Mouse (Mus musculus) liver, embryonic 11.5 days (tissue): ENCODE results near the gene Arl6. TPM values are rescaled to one million over a fixed set of nuclear protein-coding genes. Genes with fewer than 3 reads are reported as not detected.

Experiments used
- ATAC-seq: fragments of 200-750 bp; cut with Nextera tagmentation; replicated peaks from 2 replicates; pipeline ENCODE4 v1.8.0; 2017; ENCODE audit warnings: moderate number of reproducible peaks, mild to moderate bottlenecking, moderate TSS enrichment, moderate library complexity; ENCODE audit not compliant: low FRiP score
- DNase-seq: peaks from one replicate; pipeline ENCODE4 v3.0.0-alpha.2; 2017; ENCODE audit warnings: low spot score
- H3K27ac ChIP-seq: fragments of 300-500 bp; sonication (generic); 2 replicates; pipeline ENCODE4 v1.5.1; 2014; ENCODE audit warnings: mild to moderate bottlenecking, low read depth, low read length, control low read depth
- H3K27me3 ChIP-seq: fragments of 300-500 bp; sonication (generic); replicated peaks from 2 replicates; pipeline ENCODE4 v1.6.1; 2014; ENCODE audit warnings: low read length, mixed read lengths; ENCODE audit not compliant: control insufficient read depth, insufficient read depth
- H3K36me3 ChIP-seq: fragments of 300-500 bp; sonication (generic); 2 replicates; pipeline ENCODE4 v1.6.1; 2014; ENCODE audit warnings: mild to moderate bottlenecking, low read length, moderate library complexity, mixed read lengths; ENCODE audit not compliant: control insufficient read depth, insufficient read depth
- H3K4me1 ChIP-seq: fragments of 300-500 bp; sonication (generic); replicated peaks from 2 replicates; pipeline ENCODE4 v1.6.1; 2014; ENCODE audit warnings: low read length, mixed read lengths; ENCODE audit not compliant: control insufficient read depth, insufficient read depth
- H3K4me2 ChIP-seq: fragments of 300-500 bp; sonication (generic); 2 replicates; pipeline ENCODE4 v1.6.1; 2014; ENCODE audit warnings: mild to moderate bottlenecking, control low read depth, moderate library complexity
- H3K4me3 ChIP-seq: fragments of 300-500 bp; sonication (generic); 2 replicates; pipeline ENCODE4 v1.5.1; 2014; ENCODE audit warnings: low read depth, low read length, control low read depth
- H3K9ac ChIP-seq: fragments of 300-500 bp; sonication (generic); 2 replicates; pipeline ENCODE4 v1.6.1; 2014; ENCODE audit warnings: low read depth, low read length, control low read depth
- H3K9me3 ChIP-seq: fragments of 300-500 bp; sonication (generic); 2 replicates; pipeline ENCODE4 v1.6.1; 2016; ENCODE audit warnings: low read length, inconsistent platforms, mixed read lengths; ENCODE audit not compliant: control insufficient read depth
- WGBS: fragments of 180-500 bp; shearing (Covaris S2); extraction: QIAGEN DNeasy Blood & Tissue Kit; methylation state at CpG from one replicate; pipeline ENCODE4 v1.1.7; 2014; 5-methylcytosine and 5-hydroxymethylcytosine counted together
- polyA plus RNA-seq: library from polyadenylated mRNA; unstranded; fragments of >200 nt; fragmentation: Nextera tagmentation; extraction: Ambion mirVana; gene quantifications from 2 replicates; pipeline ENCODE4 v1.2.1, GENCODE M21; 2014

Gene Arl6
- polyA plus RNA-seq, 1 experiment from 2014 or later, result 12.8 TPM

GRCm38 (mm10) chr16:59594714-59595113 is 44.5 kb downstream of the Arl6 start:
- ATAC-seq (no peak), DNase-seq (no peak)
- H3K9ac ChIP-seq, result no peak overlapping the region
- H3K9me3 ChIP-seq, result no peaks in the 10 kb centered on the region
- WGBS, result 87% methylated on average over 3 of the region's 3 CpGs
- H3K4me1 ChIP-seq, result no peaks in the 10 kb centered on the region
- H3K4me3 ChIP-seq, result no peak overlapping the region
- H3K36me3 ChIP-seq, result no peaks in the 10 kb centered on the region
- H3K27ac ChIP-seq, result no peak overlapping the region
- no peaks in the 10 kb centered on the region for H3K27me3 ChIP-seq
- no peak overlapping the region for H3K4me2 ChIP-seq

DNA sequence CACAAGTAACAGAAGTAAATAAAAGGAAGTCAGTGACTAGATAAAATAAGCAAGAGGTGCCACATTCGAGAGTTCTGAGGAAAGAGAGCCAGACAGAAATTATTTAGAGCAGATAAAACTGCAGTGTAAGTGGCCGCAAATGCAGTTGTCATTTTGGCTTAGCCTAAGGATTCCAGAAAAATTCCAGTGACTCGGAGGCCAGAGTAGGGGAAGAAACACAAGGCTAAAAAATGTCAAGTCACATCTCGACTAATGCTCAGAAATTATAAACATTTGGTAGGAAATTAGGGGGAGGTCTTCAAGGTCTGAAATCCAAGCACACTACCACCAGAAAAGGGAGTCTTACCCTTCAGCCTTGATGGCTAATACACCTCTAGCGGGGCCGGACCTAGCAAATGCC is 48.4 kb downstream of the Arl6 start:
- no peak overlapping the region for H3K4me3 ChIP-seq
- no peaks in the 10 kb centered on the region for H3K9me3 ChIP-seq
- no peaks in the 10 kb centered on the region for H3K4me1 ChIP-seq
- ATAC-seq, result no peak
- H3K27me3 ChIP-seq, result no peaks in the 10 kb centered on the region
- WGBS, result 60% methylated on average over 6 of the region's 6 CpGs
- no peak overlapping the region for H3K27ac ChIP-seq
- no peaks in the 10 kb centered on the region for H3K36me3 ChIP-seq
- no peak for DNase-seq
- no peak overlapping the region for H3K4me2 ChIP-seq
- no peak overlapping the region for H3K9ac ChIP-seq

- Histone ChIP-seq H3K4me3 (no peak overlapping the region), H3K4me2 (no peak overlapping the region), H3K4me1 (no peaks in the 10 kb centered on the region), H3K9ac (no peak overlapping the region), H3K27me3 (no peaks in the 10 kb centered on the region), H3K27ac (no peak overlapping the region), H3K9me3 (no peaks in the 10 kb centered on the region), H3K36me3 (no peaks in the 10 kb centered on the region)
- ATAC-seq (no peak), DNase-seq (no peak)
- whole genome bisulfite sequencing, result 92% methylated on average over 13 of the region's 13 CpGs
These were observed 50.7 kb downstream of the Arl6 start for GRCm38 (mm10) chr16:59588351-59589025.

- DNase-seq (no peak), ATAC-seq (no peak)
- Histone ChIP-seq H3K27ac (no peak overlapping the region), H3K4me1 (no peaks in the 10 kb centered on the region), H3K4me2 (no peak overlapping the region), H3K36me3 (no peaks in the 10 kb centered on the region), H3K9ac (no peak overlapping the region), H3K27me3 (no peaks in the 10 kb centered on the region), H3K4me3 (no peak overlapping the region), H3K9me3 (no peaks in the 10 kb centered on the region)
- 60% methylated on average over 10 of the region's 10 CpGs for whole genome bisulfite sequencing
These were observed 51.4 kb downstream of the Arl6 start for GRCm38 (mm10) chr16:59587816-59588215.

DNA sequence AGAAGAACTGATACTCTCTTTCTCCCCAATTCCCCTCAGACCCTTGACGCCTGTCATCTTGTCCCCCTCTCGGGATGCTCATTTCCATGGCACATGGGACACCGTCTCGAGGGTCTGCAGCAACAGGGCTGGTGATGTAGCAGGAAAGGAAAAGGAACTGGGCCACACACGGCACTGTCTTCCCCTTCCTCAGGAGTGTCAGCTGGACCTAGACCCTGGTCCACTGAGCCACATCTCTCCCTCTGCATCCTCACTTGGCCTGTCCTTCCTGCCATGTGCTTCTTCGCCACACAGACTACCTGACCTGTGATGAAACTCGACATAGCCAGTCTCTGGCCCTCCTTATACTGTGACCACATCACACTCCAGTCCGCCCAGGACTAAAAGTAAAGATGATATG is 52.3 kb downstream of the Arl6 start:
- no peaks in the 10 kb centered on the region for H3K27me3 ChIP-seq
- H3K4me2 ChIP-seq, result no peak overlapping the region
- ATAC-seq, result no peak
- DNase-seq, result no peak
- no peaks in the 10 kb centered on the region for H3K9me3 ChIP-seq
- H3K36me3 ChIP-seq, result no peaks in the 10 kb centered on the region
- WGBS, result 82% methylated on average over 8 of the region's 8 CpGs
- H3K4me1 ChIP-seq, result no peaks in the 10 kb centered on the region
- H3K9ac ChIP-seq, result no peak overlapping the region
- H3K27ac ChIP-seq, result no peak overlapping the region
- H3K4me3 ChIP-seq, result no peak overlapping the region

DNA sequence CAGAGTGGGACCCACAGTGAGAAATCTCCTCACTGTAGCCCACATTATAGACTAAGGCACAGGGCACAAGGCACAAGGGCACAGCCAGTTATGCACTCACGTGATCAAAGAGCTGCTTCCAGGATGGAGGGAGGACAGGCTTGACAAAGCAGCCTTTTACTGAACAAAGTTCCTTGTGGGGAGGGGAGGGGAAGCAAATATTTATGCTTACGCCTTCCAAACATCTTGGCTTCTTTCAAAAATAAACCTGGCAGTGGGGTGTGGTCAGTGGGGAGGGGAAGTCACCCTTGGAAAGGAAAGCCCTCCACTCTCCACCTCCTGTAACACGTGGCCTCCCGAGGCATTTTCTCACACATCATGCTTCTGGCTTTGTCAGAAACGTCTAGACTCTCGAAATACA is 52.9 kb downstream of the Arl6 start:
- no peaks in the 10 kb centered on the region for H3K4me1 ChIP-seq
- WGBS, result 64% methylated on average over 6 of the region's 6 CpGs
- no peak; the same call in 1 of the 2 replicates for ATAC-seq
- no peak overlapping the region for H3K4me3 ChIP-seq
- H3K27me3 ChIP-seq, result no peaks in the 10 kb centered on the region
- no peaks in the 10 kb centered on the region for H3K9me3 ChIP-seq
- no peak for DNase-seq
- no peak overlapping the region for H3K27ac ChIP-seq
- no peak overlapping the region for H3K9ac ChIP-seq
- H3K36me3 ChIP-seq, result no peaks in the 10 kb centered on the region
- H3K4me2 ChIP-seq, result no peak overlapping the region

GRCm38 (mm10) chr16:59585706-59586244 is 53.4 kb downstream of the Arl6 start:
- Histone ChIP-seq H3K4me1 (no peaks in the 10 kb centered on the region), H3K36me3 (no peaks in the 10 kb centered on the region), H3K27me3 (no peaks in the 10 kb centered on the region), H3K9ac (no peak overlapping the region), H3K4me2 (no peak overlapping the region), H3K27ac (no peak overlapping the region), H3K4me3 (no peak overlapping the region), H3K9me3 (no peaks in the 10 kb centered on the region)
- 77% methylated on average over 4 of the region's 4 CpGs for WGBS
- ATAC-seq (no peak), DNase-seq (no peak)

DNA sequence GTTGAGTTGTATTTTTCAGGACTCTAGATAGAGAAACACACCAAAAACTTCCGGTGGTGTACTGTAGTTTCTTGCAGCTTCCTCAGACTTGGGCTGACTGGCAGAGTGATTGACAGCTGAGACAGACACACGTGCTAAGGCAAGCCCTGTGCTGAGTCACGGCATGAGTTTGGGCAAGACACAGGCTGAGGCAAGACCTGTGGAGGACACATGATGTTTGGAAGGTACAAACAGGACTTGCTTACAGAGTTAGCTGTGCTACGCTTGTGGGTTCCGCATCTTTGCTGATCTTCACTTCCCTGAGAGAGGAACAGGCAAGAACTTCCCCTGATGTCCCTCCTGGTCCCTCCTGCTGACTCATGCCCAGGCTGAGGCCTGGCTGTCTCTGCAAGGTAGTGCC is 55.7 kb downstream of the Arl6 start:
- no peak overlapping the region for H3K4me3 ChIP-seq
- 63% methylated on average over 5 of the region's 5 CpGs for WGBS
- no peak overlapping the region for H3K27ac ChIP-seq
- H3K36me3 ChIP-seq, result no peaks in the 10 kb centered on the region
- H3K9ac ChIP-seq, result no peak overlapping the region
- ATAC-seq (no peak; the same call in 1 of the 2 replicates), DNase-seq (no peak)
- H3K4me2 ChIP-seq, result no peak overlapping the region
- no peaks in the 10 kb centered on the region for H3K4me1 ChIP-seq
- no peaks in the 10 kb centered on the region for H3K9me3 ChIP-seq
- H3K27me3 ChIP-seq, result no peaks in the 10 kb centered on the region

- Histone ChIP-seq H3K9me3 (no peaks in the 10 kb centered on the region), H3K4me1 (no peaks in the 10 kb centered on the region), H3K27me3 (no peaks in the 10 kb centered on the region), H3K9ac (no peak overlapping the region), H3K27ac (no peak overlapping the region), H3K36me3 (no peaks in the 10 kb centered on the region), H3K4me3 (no peak overlapping the region), H3K4me2 (no peak overlapping the region)
- ATAC-seq, result no peak
- 66% methylated on average over 8 of the region's 8 CpGs for WGBS
- no peak for DNase-seq
These were observed 60.0 kb downstream of the Arl6 start for GRCm38 (mm10) chr16:59579237-59579636.
